Mouse (Mus musculus) adrenal gland, adult 2 months (tissue): ENCODE results near the gene Adprhl1. TPM values are rescaled to one million over a fixed set of nuclear protein-coding genes. Genes with fewer than 3 reads are reported as not detected.

Experiments used
- DNase-seq: peaks from one replicate; pipeline ENCODE4 v3.0.0; 2021
- long read RNA-seq: library from polyadenylated mRNA; stranded (forward); transcript quantifications from one replicate; pipeline ENCODE4 v2.0.0, GENCODE M21; 2021
- polyA plus RNA-seq: library from polyadenylated mRNA; depleted of rRNA; stranded (reverse); fragments of >200 nt; gene quantifications from 2 replicates; pipeline ENCODE4 v1.2.3, GENCODE M21; 2012; rRNA removed
- total RNA-seq, 2 experiments: library from RNA; stranded (reverse); gene quantifications; 2 replicates each; pipeline ENCODE4 v1.2.3; 2021

Adprhl1 gene
- 1 to 10 TPM in 1 of 2 experiments, under 1 TPM in 1; 0.93 to 5.4 TPM for total RNA-seq
- polyA plus RNA-seq = 0.38 and 2.0 TPM in 2 replicates
- long read RNA-seq, partial matches to known transcripts = 0 of 1 reads
- long read RNA-seq, other reads (novel, unspliced or antisense) = 0 of 1 reads

DNA sequence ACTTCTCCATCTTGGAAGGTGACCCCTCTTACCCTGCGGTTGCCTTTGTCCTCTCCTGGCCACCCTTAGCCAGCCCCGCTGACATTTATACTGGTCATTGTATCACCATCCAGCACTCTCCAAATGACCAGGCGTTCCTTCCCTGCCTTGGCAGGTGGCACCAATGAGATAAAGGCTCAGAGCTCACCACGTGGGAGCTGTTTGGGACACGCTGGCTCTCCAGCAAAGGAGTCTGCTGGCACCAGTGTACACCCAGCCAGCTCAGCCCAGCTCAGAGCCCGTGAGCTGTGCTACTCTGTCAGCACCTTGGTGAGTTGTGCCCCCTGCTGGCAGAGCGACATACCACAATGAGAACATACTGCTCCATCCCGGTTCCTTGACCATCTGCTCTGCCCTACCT is at the start of gene Adprhl1:
TSS of gene Adprhl1 (minus strand) at position 144 of the 400 bp plus-strand sequence.
- DNase-seq = peak; percentile 75

GRCm38 (mm10) chr8:13301036-13301435 is 47.1 kb upstream of the Adprhl1 start:
- DNase-seq = no peak

- no peak for DNase-seq
Measured at GRCm38 (mm10) chr8:13299571-13299970, 45.6 kb upstream of the Adprhl1 start.

- DNase-seq = no peak
Measured at GRCm38 (mm10) chr8:13293677-13294470, 39.9 kb upstream of the Adprhl1 start.

DNA sequence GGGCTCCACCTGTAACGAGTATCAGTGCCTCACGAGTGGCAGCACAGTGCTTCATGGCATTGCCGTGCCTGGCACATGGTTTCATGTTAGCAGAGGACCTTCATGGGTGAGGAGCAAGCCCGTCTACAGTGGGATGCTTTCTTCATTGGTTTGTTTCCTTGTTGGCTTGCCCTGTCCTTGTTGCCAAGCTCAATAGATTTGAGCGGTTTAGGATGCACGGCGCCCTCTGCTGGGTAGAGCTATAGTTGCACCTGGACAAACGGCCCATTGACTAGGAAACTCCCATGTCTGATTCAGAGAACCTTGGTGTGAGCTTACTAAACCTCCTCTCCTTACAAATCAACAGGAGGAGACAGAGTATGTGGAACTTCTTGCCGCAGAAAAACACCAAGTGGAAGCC is 38.4 kb upstream of the Adprhl1 start:
- DNase-seq = peak; percentile 89

DNA sequence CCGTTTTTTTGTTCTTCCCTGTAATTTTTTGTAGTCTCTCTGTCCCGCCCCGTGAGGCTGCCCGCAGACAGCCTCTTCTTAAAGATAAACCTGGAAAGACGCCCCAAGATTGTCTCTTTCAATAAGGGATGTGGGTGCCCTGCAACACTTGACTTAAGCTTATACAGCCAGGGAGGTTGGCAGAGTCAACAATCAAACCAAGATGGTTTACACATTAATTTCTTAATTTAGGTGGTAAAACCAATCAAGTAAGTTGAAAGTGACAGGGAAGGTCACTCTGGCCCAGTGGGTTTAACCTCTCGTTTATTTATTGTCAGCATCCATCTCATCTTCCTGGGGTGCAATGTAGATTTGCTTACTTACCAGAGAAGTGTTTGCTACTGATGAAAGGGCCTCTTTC is 34.7 kb upstream of the Adprhl1 start:
- DNase-seq = no peak

- DNase-seq = peak; percentile 96
Measured at GRCm38 (mm10) chr8:13287692-13288623, 34.0 kb upstream of the Adprhl1 start, which contains the start of the genes Dcun1d2 and Tmco3. TSS of gene Dcun1d2 (minus strand) at chr8:13288131. TSS of gene Tmco3 (plus strand) at chr8:13288190.

DNA sequence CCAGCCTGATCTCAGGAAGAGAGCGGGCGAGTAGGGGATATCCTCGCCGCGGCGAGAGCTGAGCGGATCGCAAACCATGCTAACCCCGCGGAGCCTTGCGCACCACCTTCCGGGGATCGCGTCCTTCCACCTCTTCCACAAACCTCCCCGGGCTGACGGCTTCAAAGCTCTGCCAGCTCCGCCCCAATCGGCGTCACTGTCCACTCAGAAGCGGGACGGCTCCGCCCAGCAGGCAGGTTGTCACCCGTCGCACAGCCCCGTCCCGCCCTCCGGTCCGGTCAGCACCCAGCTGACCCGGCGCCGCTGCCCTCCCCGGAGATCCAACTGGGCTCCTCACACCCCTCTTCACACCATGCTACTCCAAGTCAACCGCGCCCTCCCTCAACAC is 33.3 kb upstream of the Adprhl1 start:
- peak; percentile 97 for DNase-seq

GRCm38 (mm10) chr8:13283200-13283599 is 29.2 kb upstream of the Adprhl1 start:
- no peak for DNase-seq

DNA sequence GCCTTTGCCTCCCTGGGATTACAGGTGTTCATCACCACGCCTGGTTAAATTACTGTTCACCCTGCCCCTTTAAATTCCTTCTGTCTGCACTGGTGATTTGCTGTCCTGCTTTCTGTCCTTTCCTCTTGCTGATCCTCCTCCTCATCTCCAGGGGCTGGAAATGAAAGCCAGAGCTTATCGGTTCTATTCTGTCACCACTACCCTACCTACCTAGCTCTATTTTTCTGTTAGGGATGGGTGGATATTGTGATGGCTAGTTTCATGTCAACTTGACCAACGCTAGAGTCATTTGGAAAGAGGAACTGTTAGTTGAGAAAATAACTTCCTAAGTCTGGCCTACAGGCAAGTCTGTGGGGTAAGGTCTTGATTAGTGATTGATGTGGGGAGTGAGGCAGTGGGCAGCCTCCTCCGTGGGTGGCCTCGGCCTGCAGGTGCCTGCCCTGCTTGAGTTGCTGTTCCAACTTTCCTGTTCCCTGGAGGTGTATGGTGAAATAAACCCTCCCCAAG is 23.0 kb upstream of the Adprhl1 start:
- no peak for DNase-seq

GRCm38 (mm10) chr8:13272834-13273233 is 18.9 kb upstream of the Adprhl1 start:
- no peak for DNase-seq

GRCm38 (mm10) chr8:13267566-13267965 is 13.6 kb upstream of the Adprhl1 start:
- no peak for DNase-seq

DNA sequence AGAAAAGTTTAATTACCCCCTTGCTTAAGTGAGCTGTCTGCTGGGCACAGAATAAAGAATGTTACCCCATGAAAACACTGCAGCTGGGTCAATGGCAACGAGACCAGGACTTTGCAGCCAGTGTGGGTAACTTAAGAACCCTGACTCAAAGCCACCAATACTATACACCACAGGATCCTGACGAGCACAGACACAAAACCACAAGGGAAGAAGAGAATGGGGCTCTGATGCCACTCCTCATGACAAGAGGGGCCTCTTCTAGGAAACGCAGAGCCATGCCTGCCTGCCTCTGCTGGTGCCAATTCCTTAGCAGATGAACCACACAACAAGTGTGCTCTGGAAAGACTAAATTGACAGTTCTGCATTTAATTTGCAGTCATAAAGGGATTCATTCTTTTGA is 9.4 kb upstream of the Adprhl1 start:
- no peak for DNase-seq

- no peak for DNase-seq
Measured at GRCm38 (mm10) chr8:13253413-13253812, 549 bp downstream of the Adprhl1 start.

GRCm38 (mm10) chr8:13252837-13253236 is 1.1 kb downstream of the Adprhl1 start:
- no peak for DNase-seq

DNA sequence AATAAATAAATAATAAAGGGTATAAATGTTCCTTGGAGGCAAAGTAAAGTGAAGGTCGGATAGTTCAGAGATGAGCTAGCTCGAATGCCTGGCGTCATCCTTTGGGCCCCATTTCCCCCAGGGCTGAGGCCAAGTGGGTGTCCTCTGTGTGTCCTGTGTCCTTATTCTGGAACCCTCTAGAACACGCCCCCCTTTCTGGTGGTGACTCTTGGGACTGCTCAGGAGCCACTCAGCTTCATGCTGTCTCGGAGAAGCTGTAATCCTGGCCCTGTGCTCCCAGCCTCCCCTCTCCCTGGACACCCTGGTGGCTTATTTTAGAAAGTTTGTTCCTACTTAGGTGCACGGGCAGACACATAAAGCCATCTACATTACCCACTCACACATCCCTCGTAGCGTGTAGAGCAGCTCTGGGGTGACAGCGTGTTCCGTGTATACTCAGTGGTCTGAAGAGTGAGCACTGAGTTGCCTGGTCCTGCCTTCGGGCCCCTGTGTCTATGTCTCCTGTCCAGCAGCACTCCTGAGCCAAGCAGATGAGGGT is 9.6 kb downstream of the Adprhl1 start:
- DNase-seq = no peak

GRCm38 (mm10) chr8:13242985-13243870 is 10.7 kb downstream of the Adprhl1 start:
- no peak for DNase-seq

GRCm38 (mm10) chr8:13240691-13241090 is 13.3 kb downstream of the Adprhl1 start:
- DNase-seq = peak; percentile 27

DNA sequence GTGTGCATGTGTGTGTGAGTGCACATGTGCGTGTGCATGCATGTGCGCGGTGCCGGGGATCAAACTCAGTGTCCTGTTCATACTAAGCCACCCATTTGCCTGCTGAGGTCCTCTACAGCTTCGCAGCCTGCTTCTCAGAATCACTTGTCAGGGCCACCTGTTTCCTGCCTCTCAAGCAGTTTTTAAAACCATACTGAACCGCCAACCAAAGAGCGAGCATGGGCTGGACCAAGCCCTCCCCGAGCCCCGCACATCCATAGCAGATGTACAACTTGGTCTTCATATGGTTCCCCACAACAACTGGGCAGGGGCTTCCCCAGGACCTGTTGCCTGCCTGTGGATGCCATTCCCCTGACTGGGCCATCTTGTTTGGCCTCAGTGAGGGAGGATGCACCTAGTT is 13.9 kb downstream of the Adprhl1 start:
- no peak for DNase-seq

DNA sequence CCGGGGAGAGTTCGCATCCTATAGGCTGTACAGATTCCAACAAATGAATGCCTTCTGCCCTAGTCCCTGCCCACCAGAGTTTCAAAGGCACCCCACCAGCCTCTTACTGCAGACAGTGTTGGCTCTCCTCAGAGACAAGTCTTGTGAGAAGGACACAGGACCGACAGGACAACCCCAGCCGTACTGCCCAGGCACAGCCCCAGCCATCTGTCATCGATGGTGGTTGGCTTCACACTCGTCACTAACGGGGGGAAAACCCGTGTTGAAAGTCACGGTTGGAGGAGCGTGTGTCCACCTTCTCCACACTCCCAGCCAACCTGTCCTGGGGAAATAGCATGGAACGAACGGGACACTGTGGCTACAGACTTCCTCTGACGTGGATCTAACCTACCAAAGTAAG is 19.2 kb downstream of the Adprhl1 start:
- DNase-seq = no peak

- DNase-seq = no peak
Measured at GRCm38 (mm10) chr8:13230471-13230870, 23.5 kb downstream of the Adprhl1 start.
